Mouse (Mus musculus) embryonic facial prominence, embryonic 10.5 days (tissue): ENCODE measurements around the gene Sp9. TPM values are rescaled to one million over a fixed set of nuclear protein-coding genes. Genes with fewer than 3 reads are reported as not detected.
A peak's percentile ranks its signal among the peaks of the same experiment; 100 is the strongest.

ENCODE experiments used
- DNase-seq: peaks from one replicate; pipeline ENCODE4 v3.0.0-alpha.2; 2017; ENCODE audit warnings: low spot score
- H3K27ac ChIP-seq: fragments of 300-500 bp; sonication (generic); replicated peaks from 2 replicates; pipeline ENCODE4 v1.5.1; 2016; ENCODE audit warnings: mild to moderate bottlenecking
- H3K27me3 ChIP-seq: fragments of 300-500 bp; sonication (generic); replicated peaks from 2 replicates; pipeline ENCODE4 v1.6.1; 2016; ENCODE audit warnings: low read depth, mild to moderate bottlenecking; ENCODE audit not compliant: poor library complexity, severe bottlenecking
- H3K36me3 ChIP-seq: fragments of 300-500 bp; sonication (generic); replicated peaks from 2 replicates; pipeline ENCODE4 v1.6.1; 2016; ENCODE audit warnings: mild to moderate bottlenecking, moderate library complexity
- H3K4me1 ChIP-seq: fragments of 300-500 bp; sonication (generic); 2 replicates; pipeline ENCODE4 v1.6.1; 2016
- H3K4me3 ChIP-seq: fragments of 300-500 bp; sonication (generic); 2 replicates; pipeline ENCODE4 v1.5.1; 2016; ENCODE audit warnings: mild to moderate bottlenecking, moderate library complexity
- H3K9me3 ChIP-seq: fragments of 300-500 bp; sonication (generic); 2 replicates; pipeline ENCODE4 v1.6.1; 2016; ENCODE audit warnings: mild to moderate bottlenecking
- WGBS: fragments of 180-500 bp; shearing (Covaris S2); methylation state at CpG from one replicate; pipeline ENCODE4 v1.1.7; 2016; 5-methylcytosine and 5-hydroxymethylcytosine counted together
- polyA plus RNA-seq: library from polyadenylated mRNA; unstranded; fragments of >200 nt; fragmentation: Nextera tagmentation; extraction: Ambion mirVana; gene quantifications from 2 replicates; pipeline ENCODE4 v1.2.1, GENCODE M21; 2016

Gene Sp9
- polyA plus RNA-seq, 1 experiment from 2014 or later, result 0.39 TPM

GRCm38 (mm10) chr2:73268836-73269395 lies 2.8 kb upstream of the Sp9 start:
- peaks cover 72% of the 10 kb centered on the region for H3K4me1 ChIP-seq
- no peaks in the 10 kb centered on the region for H3K9me3 ChIP-seq
- 6% methylated on average over 8 of the region's 8 CpGs for WGBS
- no peak overlapping the region for H3K4me3 ChIP-seq
- no peak for DNase-seq
- no peaks in the 10 kb centered on the region for H3K36me3 ChIP-seq
- no peak overlapping the region for H3K27ac ChIP-seq
- peaks cover 100% of the 10 kb centered on the region for H3K27me3 ChIP-seq

GRCm38 (mm10) chr2:73269666-73270065 lies 2.1 kb upstream of the Sp9 start:
- peak; percentile 60 for DNase-seq
- H3K36me3 ChIP-seq, result no peaks in the 10 kb centered on the region
- H3K27me3 ChIP-seq, result peaks cover 100% of the 10 kb centered on the region
- no peak overlapping the region for H3K27ac ChIP-seq
- WGBS, result under 1% methylated on average over 17 of the region's 17 CpGs
- peak overlapping the region; percentile 29; the same call in 1 of the 2 replicates for H3K4me3 ChIP-seq
- peaks cover 72% of the 10 kb centered on the region for H3K4me1 ChIP-seq
- H3K9me3 ChIP-seq, result no peaks in the 10 kb centered on the region

GRCm38 (mm10) chr2:73270071-73270592 lies 1.6 kb upstream of the Sp9 start:
- DNase-seq, result no peak
- peaks cover 69% of the 10 kb centered on the region for H3K4me1 ChIP-seq
- peak overlapping the region; percentile 57; the same call in 1 of the 2 replicates for H3K4me3 ChIP-seq

GRCm38 (mm10) chr2:73270593-73271458 lies 899 bp upstream of the Sp9 start:
- Histone ChIP-seq H3K9me3 (no peaks in the 10 kb centered on the region), H3K27me3 (peaks cover 100% of the 10 kb centered on the region), H3K27ac (no peak overlapping the region), H3K4me3 (peak overlapping the region; percentile 57), H3K36me3 (no peaks in the 10 kb centered on the region), H3K4me1 (peaks cover 63% of the 10 kb centered on the region)
- peak; percentile 66 for DNase-seq
- WGBS, result under 1% methylated on average over 38 of the region's 38 CpGs

More at GRCm38 (mm10) chr2:73270071-73270592, 1.6 kb upstream of the Sp9 start:
- Histone ChIP-seq H3K27ac (no peak overlapping the region), H3K27me3 (peaks cover 100% of the 10 kb centered on the region), H3K9me3 (no peaks in the 10 kb centered on the region), H3K36me3 (no peaks in the 10 kb centered on the region)
- whole genome bisulfite sequencing, result 1% methylated on average over 14 of the region's 14 CpGs

DNA sequence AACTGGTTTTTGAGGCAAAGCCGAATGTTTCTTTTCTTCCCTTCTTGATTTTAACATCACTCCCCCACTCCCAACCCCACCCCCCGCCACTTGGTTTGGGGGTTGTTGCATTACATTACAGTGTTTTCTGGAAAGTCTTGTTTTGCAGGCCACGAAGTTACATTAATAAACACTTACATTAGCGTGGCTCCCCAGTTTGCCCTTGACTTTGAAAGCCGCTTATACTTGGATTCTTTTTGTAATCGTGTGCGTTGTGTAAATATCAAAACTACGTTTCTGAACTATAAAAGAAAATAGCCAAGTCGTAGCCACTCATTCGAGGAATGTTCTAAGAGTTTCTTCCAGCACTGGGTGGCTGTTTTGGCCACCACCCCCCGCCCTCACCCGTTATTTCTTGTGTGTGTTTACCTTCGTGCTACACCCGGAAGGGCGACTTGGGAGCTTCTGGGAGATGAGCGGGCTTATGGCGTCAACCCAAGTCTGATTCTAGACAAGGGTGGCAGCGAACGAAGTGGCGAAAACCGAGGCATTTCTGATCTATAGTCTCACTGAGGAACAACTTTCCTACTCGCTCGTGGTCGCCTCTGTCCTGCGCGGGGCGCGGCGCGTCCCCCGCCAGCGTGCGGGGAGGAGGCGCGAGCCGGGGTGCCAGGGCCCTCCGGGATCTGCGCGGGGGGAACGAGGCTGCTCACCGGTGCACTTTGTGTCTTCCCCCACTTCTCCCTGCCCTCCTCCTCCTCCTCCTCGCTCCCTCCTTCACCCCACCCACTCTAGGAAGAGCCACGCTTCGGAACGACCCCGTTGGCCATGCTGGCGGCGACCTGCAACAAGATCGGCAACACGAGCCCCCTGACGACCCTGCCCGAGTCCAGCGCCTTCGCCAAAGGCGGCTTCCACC lies 875 bp downstream of the Sp9 start:
- peak overlapping the region; percentile 72 for H3K27ac ChIP-seq
- no peaks in the 10 kb centered on the region for H3K36me3 ChIP-seq
- peaks cover 100% of the 10 kb centered on the region for H3K27me3 ChIP-seq
- H3K4me1 ChIP-seq, result peaks cover 68% of the 10 kb centered on the region
- peak; percentile 51 for DNase-seq
- H3K9me3 ChIP-seq, result no peaks in the 10 kb centered on the region
- H3K4me3 ChIP-seq, result peak overlapping the region; percentile 57
- 2% methylated on average over 55 of the region's 55 CpGs for WGBS

DNA sequence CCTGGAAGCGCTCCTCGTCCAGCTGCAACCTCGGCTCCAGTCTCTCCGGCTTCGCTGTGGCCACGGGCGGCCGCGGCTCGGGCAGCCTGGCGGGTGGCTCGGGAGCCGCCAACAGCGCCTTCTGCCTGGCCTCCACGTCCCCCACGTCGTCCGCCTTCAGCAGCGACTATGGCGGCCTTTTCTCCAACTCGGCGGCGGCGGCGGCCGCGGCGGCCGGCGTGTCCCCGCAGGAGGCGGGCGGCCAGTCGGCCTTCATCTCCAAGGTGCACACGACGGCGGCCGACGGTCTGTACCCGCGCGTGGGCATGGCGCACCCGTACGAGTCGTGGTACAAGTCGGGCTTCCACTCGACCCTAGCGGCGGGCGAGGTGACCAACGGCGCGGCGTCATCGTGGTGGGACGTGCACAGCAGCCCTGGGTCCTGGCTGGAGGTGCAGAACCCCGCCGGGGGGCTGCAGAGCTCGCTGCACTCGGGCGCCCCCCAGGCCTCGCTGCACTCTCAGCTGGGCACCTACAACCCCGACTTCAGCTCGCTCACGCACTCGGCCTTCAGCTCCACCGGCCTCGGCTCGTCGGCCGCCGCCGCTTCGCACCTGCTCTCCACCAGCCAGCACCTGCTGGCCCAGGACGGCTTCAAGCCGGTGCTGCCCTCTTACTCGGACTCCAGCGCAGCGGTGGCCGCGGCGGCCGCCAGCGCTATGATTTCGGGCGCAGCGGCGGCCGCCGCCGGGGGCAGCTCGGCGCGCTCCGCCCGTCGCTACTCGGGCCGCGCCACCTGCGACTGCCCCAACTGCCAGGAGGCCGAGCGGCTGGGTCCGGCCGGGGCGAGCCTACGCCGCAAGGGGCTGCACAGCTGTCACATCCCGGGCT lies 1.8 kb downstream of the Sp9 start:
- H3K27ac ChIP-seq, result peak overlapping the region; percentile 72
- peaks cover 100% of the 10 kb centered on the region for H3K27me3 ChIP-seq
- H3K4me1 ChIP-seq, result peaks cover 69% of the 10 kb centered on the region
- H3K9me3 ChIP-seq, result no peaks in the 10 kb centered on the region
- under 1% methylated on average over 110 of the region's 110 CpGs for WGBS
- no peaks in the 10 kb centered on the region for H3K36me3 ChIP-seq
- H3K4me3 ChIP-seq, result peak overlapping the region; percentile 57
- DNase-seq, result peak; percentile 72

- Histone ChIP-seq H3K36me3 (no peaks in the 10 kb centered on the region), H3K27me3 (peaks cover 100% of the 10 kb centered on the region), H3K4me3 (peak overlapping the region; percentile 57), H3K4me1 (peaks cover 75% of the 10 kb centered on the region), H3K9me3 (no peaks in the 10 kb centered on the region), H3K27ac (peak overlapping the region; percentile 72)
- peak; percentile 80 for DNase-seq
- WGBS, result under 1% methylated on average over 88 of the region's 88 CpGs
Observed at GRCm38 (mm10) chr2:73274119-73274920, 2.6 kb downstream of the Sp9 start.

GRCm38 (mm10) chr2:73275261-73276040 lies 3.7 kb downstream of the Sp9 start:
- Histone ChIP-seq H3K36me3 (no peaks in the 10 kb centered on the region), H3K4me1 (peaks cover 70% of the 10 kb centered on the region), H3K27ac (no peak overlapping the region), H3K27me3 (peaks cover 100% of the 10 kb centered on the region), H3K4me3 (no peak overlapping the region), H3K9me3 (no peaks in the 10 kb centered on the region)
- DNase-seq, result no peak
- WGBS, result 7% methylated on average over 8 of the region's 8 CpGs

GRCm38 (mm10) chr2:73276141-73276571 lies 4.4 kb downstream of the Sp9 start:
- Histone ChIP-seq H3K36me3 (no peaks in the 10 kb centered on the region), H3K4me3 (no peak overlapping the region), H3K27ac (no peak overlapping the region), H3K27me3 (peaks cover 100% of the 10 kb centered on the region), H3K4me1 (peaks cover 70% of the 10 kb centered on the region), H3K9me3 (no peaks in the 10 kb centered on the region)
- WGBS, result under 1% methylated on average over 6 of the region's 6 CpGs
- DNase-seq, result peak; percentile 35

DNA sequence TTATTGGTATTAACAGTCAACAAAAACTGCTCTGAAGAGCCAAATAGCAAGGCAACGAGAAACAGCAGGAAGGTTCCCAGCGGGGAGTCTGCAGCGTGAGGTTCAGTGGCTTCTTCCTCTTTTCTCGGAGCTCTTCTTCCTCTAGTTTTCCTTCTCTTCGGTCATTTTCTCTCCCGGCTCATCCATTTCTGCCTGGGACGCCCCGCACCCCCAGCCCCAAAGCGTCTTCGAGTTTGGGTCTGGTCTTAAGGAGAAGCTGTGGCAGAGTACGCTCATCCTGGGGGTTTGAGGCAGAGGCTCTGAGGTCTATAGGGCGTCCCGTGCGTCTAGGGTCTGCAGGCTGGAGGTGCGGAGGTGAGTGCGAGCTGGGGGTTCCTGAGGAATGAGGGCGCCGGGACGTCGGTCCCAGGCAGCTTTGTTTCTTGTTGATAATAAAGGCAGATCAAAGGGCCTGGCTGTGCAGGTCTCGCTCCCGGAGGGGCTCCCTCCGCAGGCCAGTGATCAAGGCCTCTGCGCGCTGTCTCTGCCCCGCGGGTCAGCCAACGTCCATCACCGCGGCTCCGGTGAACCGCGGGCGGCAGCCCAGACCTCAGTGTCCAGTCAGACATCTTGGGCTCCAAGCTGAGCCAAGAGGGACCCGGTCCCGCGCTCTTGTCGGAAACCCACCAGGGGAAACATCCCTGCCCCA lies 5.4 kb downstream of the Sp9 start:
- Histone ChIP-seq H3K4me1 (peaks cover 62% of the 10 kb centered on the region), H3K4me3 (peak overlapping the region; percentile 49), H3K27me3 (peaks cover 100% of the 10 kb centered on the region), H3K36me3 (no peaks in the 10 kb centered on the region), H3K9me3 (no peaks in the 10 kb centered on the region), H3K27ac (peak overlapping the region; percentile 16; the same call in 1 of the 2 replicates)
- DNase-seq, result peak; percentile 70
- WGBS, result under 1% methylated on average over 38 of the region's 38 CpGs
